Mouse (Mus musculus): ENCODE results near the gene Zfp78.

Zfp78 gene

GRCm38 (mm10) chr7:6388971-6389370 is 25.9 kb downstream of the Zfp78 start:
- no peak for DNase-seq (ENCODE audit: low spot score)

DNA sequence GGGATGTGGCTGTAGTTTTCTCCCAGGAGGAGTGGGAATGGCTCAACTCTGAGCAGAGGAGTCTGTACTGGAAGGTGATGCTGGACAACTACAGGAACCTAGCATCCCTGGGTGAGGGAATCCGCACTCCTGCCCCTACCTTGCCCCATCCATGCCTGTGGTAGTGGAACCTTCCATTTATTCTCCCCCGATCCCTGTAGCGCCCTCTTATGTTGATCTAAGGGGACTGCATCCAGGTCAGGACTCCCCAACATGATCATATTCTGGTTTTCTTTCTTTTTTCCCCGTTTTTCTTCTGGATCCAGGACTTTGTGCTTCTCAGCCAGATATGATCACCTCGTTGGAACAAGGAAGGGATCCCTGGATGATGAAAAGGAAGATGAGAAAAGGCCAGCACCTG is 26.4 kb downstream of the Zfp78 start:
- DNase-seq (ENCODE audit: low spot score), result no peak

DNA sequence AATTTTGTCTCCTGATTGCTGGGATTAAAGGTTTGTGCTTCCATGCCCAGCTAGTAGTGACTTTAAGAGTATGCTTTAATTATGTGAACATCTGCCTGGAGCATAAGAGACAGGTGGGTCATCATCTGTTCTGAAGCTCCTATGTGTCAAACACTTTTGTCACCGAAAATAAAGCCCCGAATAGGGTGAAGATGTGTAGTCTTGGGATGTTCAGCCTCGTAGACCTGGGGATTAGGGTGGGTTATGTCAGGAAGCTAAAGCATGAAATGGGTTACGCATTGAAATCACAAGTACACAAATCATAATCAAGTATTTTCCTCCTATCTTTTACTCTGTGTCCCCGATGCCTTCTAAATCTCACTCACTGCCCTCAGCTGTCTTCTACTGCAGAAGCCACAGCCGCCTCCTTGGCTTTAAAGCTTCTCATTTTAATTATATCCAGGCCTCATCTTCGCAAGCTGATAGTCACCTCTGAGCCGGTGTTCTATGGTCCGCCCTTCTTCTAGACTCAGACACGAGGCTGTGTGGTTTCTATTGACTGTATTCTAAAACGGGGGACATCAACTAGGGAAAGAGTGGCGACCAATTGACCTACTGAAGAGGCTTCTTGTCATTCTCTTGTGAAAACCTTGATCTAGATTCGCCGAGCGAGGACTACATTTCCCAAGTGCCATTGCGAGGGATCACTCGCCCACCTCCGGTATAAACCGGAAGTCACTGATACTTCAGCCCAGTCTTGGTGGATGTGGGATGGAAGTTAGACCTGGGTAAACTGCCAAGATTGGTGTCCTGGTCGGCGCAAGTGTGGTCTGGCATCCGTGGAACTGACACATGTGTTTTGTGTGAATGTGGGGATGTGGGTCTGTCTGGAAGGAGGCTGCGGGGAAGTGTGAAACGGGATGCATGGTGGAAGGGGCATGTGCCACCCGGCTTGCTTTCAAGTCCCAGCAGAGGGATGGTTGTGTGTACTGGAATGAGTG is 35.2 kb downstream of the Zfp78 start, which contains the start of gene Smim17:
Smim17 (plus strand) TSS at position 720 of the 980 bp plus-strand sequence.
- peak; percentile 65 for DNase-seq (ENCODE audit: low spot score)

- DNase-seq (ENCODE audit: low spot score), result peak; percentile 29
Measured at GRCm38 (mm10) chr7:6410043-6410442, 47.0 kb downstream of the Zfp78 start, which contains the start of gene Gm20715. Gene Gm20715, plus strand, starts transcription at chr7:6410277.

DNA sequence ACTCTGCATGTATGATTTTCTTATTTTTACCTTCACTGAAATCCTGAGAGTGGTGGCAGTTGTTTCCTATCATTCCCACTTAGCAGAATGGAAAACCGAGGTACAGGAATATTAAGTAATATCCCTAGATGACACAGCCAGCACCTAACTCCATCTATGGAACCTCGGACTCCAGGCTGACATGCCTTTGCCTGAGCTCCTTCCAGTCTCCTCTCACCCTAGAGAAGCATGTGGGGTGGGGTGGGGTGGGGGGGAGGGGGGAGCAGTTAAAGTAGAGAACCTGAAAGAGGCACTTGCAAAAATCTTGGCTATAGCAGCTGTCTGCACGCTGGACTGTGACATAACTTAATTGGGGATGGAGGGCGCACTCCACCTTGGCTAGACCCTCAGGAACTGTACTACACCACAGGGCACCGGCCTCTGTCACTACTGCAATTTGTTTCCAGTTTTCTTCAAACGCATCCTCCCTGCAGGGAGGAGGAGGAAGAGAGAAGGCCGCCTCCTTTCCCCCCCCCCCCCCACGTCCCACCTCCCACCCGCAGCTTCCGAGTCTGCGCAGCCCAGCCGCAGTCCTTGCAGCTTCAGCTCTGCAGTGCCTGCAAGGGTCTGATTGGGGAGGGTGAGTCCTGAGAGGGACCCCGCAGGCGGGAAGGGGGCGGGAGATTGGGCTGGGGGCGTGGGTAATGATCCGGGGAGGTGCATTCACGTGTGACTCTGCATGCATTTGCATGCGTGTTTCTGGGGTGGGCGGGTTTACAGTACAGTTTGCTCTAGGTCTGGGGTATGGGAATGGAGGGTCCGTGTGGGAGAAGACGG is 51.8 kb downstream of the Zfp78 start:
- no peak for DNase-seq (ENCODE audit: low spot score)

DNA sequence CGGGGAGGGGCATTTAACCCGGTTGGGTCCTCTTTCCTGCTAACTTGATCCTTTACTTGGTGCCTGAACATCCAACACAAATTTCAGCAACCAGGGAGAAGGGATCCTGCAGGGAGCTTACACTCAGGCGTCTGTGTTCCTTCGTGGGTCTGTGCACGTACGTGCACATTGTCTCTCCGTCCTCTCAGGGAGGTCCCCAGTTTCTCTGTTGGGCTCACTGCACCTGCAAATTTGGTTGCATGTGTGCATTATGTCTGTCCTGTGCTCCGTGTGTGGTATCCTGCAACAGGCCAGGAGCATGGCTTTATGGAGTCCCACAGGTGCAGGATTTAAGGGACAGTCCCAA is 52.3 kb downstream of the Zfp78 start:
- DNase-seq (ENCODE audit: low spot score), result no peak

DNA sequence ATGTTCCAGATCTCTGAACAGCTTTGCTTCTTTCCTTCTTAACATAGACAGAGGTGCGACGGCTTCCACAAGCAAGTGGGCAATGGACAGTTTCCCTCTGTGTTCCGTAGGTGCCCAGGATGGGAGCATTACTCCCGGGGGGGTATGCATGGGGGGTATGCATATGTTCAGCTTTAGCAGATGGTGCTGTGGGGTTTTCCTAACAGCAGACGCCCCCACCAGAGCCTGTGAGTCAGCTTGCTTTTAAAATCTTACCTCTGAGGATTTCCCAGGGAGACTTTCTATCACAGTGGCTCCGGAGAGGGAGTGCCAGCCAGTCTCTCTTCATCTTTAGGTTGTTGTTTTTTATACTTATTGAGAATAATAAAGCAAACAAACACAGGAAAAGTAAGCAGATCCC is 56.8 kb downstream of the Zfp78 start:
- no peak for DNase-seq (ENCODE audit: low spot score)

DNA sequence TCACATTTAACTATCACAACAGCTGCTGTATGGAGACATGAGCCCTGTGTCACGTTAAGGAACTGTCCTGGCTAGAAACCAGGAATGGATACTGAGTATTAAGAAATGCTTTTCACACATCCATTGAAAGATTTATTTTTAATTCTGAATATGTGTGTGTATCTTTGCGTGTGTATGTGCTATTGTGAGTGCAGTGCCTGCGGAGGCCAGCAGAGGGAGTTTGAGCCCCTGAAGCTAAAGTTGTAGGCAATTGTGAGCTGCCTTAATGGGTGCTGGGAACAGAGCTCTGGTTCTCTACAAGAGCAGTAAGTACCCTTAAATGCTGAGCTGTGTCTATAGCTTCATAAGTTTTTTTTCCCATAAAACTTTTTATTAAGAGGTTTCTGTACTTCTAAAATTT is 66.3 kb downstream of the Zfp78 start:
- DNase-seq (ENCODE audit: low spot score), result no peak

DNA sequence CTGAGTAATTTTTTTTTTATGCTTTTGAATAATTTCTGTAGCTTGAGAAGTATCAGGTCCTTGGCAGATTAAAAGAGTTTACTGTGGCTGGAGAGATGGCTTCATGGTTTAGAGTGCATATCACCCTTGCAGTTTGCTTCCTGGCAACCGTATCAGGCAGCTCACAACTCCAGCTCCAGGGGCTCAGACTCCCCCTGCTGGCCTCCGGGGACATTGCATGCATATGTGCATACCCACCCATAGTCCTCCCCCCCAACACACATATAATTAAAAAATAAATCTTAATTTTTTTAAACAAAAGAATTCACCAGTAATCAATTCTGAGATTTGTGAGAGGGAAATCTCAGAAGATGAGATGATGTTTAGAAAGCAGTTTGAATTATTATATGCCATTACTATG is 67.3 kb downstream of the Zfp78 start:
- DNase-seq (ENCODE audit: low spot score), result peak; percentile 25
